Mouse (Mus musculus): Measurements from ENCODE around the gene Lrrc71. TPM values are rescaled to one million over a fixed set of nuclear protein-coding genes. Genes with fewer than 3 reads are reported as not detected.

Lrrc71 gene
- total RNA-seq, 1 experiment from 2014 or later = 0.94 TPM

- no peak for DNase-seq
Measured at GRCm38 (mm10) chr3:87718525-87718924, 29.9 kb downstream of the Lrrc71 start.

Other genes starting within 250 kb of the Lrrc71 start
- 18.1 and 21.5 TPM in 2 replicates for gene Etv3, start 223.2 kb downstream of the Lrrc71 start, total RNA-seq (2021)
- gene Arhgef11, start 131.1 kb downstream of the Lrrc71 start, total RNA-seq (2021) = 40.4 and 44.2 TPM in 2 replicates
- 0.95 and 3.7 TPM in 2 replicates for gene Ntrk1, start 46.5 kb upstream of the Lrrc71 start, total RNA-seq (2021)
- gene Insrr, start 48.3 kb upstream of the Lrrc71 start, total RNA-seq (2021) = 0.81 and 1.0 TPM in 2 replicates
- gene Pear1, start 75.7 kb upstream of the Lrrc71 start, total RNA-seq (2021) = 20.7 and 23.0 TPM in 2 replicates
- gene Sh2d2a, start 98.1 kb upstream of the Lrrc71 start, total RNA-seq (2021) = 0.15 TPM in 1 of 2 replicates, not detected in the other
- 55.3 and 56.1 TPM in 2 replicates for gene Prcc, start 137.0 kb upstream of the Lrrc71 start, total RNA-seq (2021)
- 173 and 198 TPM in 2 replicates for gene Hdgf, start 157.7 kb upstream of the Lrrc71 start, total RNA-seq (2021)
- gene Mrpl24, start 170.9 kb upstream of the Lrrc71 start, total RNA-seq (2021) = 113 and 156 TPM in 2 replicates
- gene Isg20l2, start 181.7 kb upstream of the Lrrc71 start, total RNA-seq (2021) = 22.7 and 22.8 TPM in 2 replicates
- 17.9 and 24.1 TPM in 2 replicates for gene Rrnad1, start 182.1 kb upstream of the Lrrc71 start, total RNA-seq (2021)
- gene Crabp2, start 200.0 kb upstream of the Lrrc71 start, total RNA-seq (2021) = not detected in 2 replicates
- 8.7 and 9.3 TPM in 2 replicates for gene Nes, start 222.5 kb upstream of the Lrrc71 start, total RNA-seq (2021)

All from adrenal gland, postnatal 25 days (tissue).